Mouse (Mus musculus) layer of hippocampus, adult 2 months (tissue): ENCODE measurements at regions not wholly inside any gene's neighbourhood (a gene's known extent, or its start where the extent isn't known, plus 50 kb on each side); places are given as distances from the start of the nearest gene placed in this dataset.

ENCODE experiments used
- DNase-seq, 2 experiments: peaks; one replicate each; pipeline ENCODE4 v3.0.0; 2022; ENCODE audit warnings: low spot score in 2 of 2
- H3K27ac ChIP-seq: fragments of 200-600 bp; 2 replicates; pipeline ENCODE4 v1.8.1; 2022
- H3K4me3 ChIP-seq: fragments of 200-600 bp; 2 replicates; pipeline ENCODE4 v1.8.1; 2022; ENCODE audit warnings: mild to moderate bottlenecking
- CTCF ChIP-seq: fragments of 200-600 bp; conservative IDR thresholded peaks from 2 replicates; pipeline ENCODE4 v1.8.1; 2022; ENCODE audit warnings: antibody characterized with exemption, mild to moderate bottlenecking, moderate library complexity

- Histone ChIP-seq H3K4me3 (no peak overlapping the region), H3K27ac (no peak overlapping the region)
- no peak for TF ChIP-seq CTCF
- DNase-seq = no peak
These were observed 67.6 kb upstream of the Gm10295 start for GRCm38 (mm10) chr7:71418856-71419255.

- no peak overlapping the region for H3K4me3 ChIP-seq
- H3K27ac ChIP-seq = no peak overlapping the region
- DNase-seq = no peak
- no peak for TF ChIP-seq CTCF
These were observed 63.5 kb upstream of the Gm10295 start for GRCm38 (mm10) chr7:71414756-71415155.

- no peak overlapping the region for H3K4me3 ChIP-seq
- no peak for DNase-seq
- no peak for TF ChIP-seq CTCF
- H3K27ac ChIP-seq = no peak overlapping the region
These were observed 61.8 kb upstream of the Gm10295 start for GRCm38 (mm10) chr7:71413121-71413520.

GRCm38 (mm10) chr7:71412079-71412478, 60.8 kb upstream of the Gm10295 start:
- Histone ChIP-seq H3K4me3 (peak overlapping the region; percentile 48), H3K27ac (0 out of 2 replicates have a peak overlapping the region, but pooled peaks have one; percentile 24)
- peak; percentile 74 to 83 for DNase-seq
- peak; percentile 94 for TF ChIP-seq CTCF

- no peak for TF ChIP-seq CTCF
- H3K27ac ChIP-seq = peak overlapping the region; percentile 19; the same call in 1 of the 2 replicates
- no peak for DNase-seq
These were observed 60.2 kb upstream of the Gm10295 start for GRCm38 (mm10) chr7:71411293-71412011.

GRCm38 (mm10) chr7:71409903-71410302, 58.6 kb upstream of the Gm10295 start:
- no peak overlapping the region for H3K27ac ChIP-seq
- no peak for TF ChIP-seq CTCF
- H3K4me3 ChIP-seq = no peak overlapping the region
- DNase-seq = no peak

More at GRCm38 (mm10) chr7:71411293-71412011, 60.2 kb upstream of the Gm10295 start:
- peak overlapping the region; percentile 48 for H3K4me3 ChIP-seq

- Histone ChIP-seq H3K4me3 (no peak overlapping the region), H3K27ac (no peak overlapping the region)
- TF ChIP-seq CTCF = no peak
- DNase-seq = no peak
These were observed 57.8 kb upstream of the Gm10295 start for GRCm38 (mm10) chr7:71409061-71409460.

GRCm38 (mm10) chr7:71406283-71406682, 55.0 kb upstream of the Gm10295 start:
- Histone ChIP-seq H3K27ac (no peak overlapping the region), H3K4me3 (no peak overlapping the region)
- DNase-seq = no peak
- TF ChIP-seq CTCF = no peak
